Mouse (Mus musculus): ENCODE data around the gene Iqsec1.

GRCm38 (mm10) chr6:90727826-90728225, 260.7 kb downstream of the Iqsec1 start:
- no peak for TF ChIP-seq POLR2A (IDR thresholded peaks at IDR 0.05; ENCODE audit: extremely low read depth, insufficient read depth, low read length)
- TF ChIP-seq CTCF (IDR thresholded peaks at IDR 0.05; ENCODE audit: low read depth, low read length) = no peak
